Mouse (Mus musculus) forebrain, embryonic 10.5 days (tissue): ENCODE measurements at regions not wholly inside any gene's neighbourhood (a gene's known extent, or its start where the extent isn't known, plus 50 kb on each side); places are given as distances from the start of the nearest gene placed in this dataset.
"Not testable (repeated sequence)": the region's sequence is repeated elsewhere in the genome, so short reads cannot be mapped to it uniquely, and the experiment has no call there.

ENCODE experiments used
- DNase-seq: peaks from one replicate; pipeline ENCODE4 v3.0.0-alpha.2; 2017; ENCODE audit warnings: low spot score; ENCODE audit errors: extremely low spot score
- H3K27ac ChIP-seq: fragments of 300-500 bp; sonication (generic); 2 replicates; pipeline ENCODE4 v1.5.1; 2016; ENCODE audit warnings: mild to moderate bottlenecking
- H3K27me3 ChIP-seq: fragments of 300-500 bp; sonication (generic); 2 replicates; pipeline ENCODE4 v1.6.1; 2016; ENCODE audit warnings: mild to moderate bottlenecking; ENCODE audit not compliant: poor library complexity, severe bottlenecking
- H3K36me3 ChIP-seq: fragments of 300-500 bp; sonication (generic); replicated peaks from 2 replicates; pipeline ENCODE4 v1.6.1; 2016; ENCODE audit warnings: mild to moderate bottlenecking, moderate library complexity
- H3K4me1 ChIP-seq: fragments of 300-500 bp; sonication (generic); 2 replicates; pipeline ENCODE4 v1.6.1; 2016
- H3K4me3 ChIP-seq: fragments of 300-500 bp; sonication (generic); 2 replicates; pipeline ENCODE4 v1.5.1; 2016; ENCODE audit warnings: mild to moderate bottlenecking, moderate library complexity
- H3K9me3 ChIP-seq: fragments of 300-500 bp; sonication (generic); 2 replicates; pipeline ENCODE4 v1.6.1; 2016; ENCODE audit warnings: mild to moderate bottlenecking, moderate library complexity
- WGBS: fragments of 180-500 bp; shearing (Covaris S2); methylation state at CpG from one replicate; pipeline ENCODE4 v1.1.7; 2016; 5-methylcytosine and 5-hydroxymethylcytosine counted together

GRCm38 (mm10) chrX:97141170-97142085 is 69.0 kb downstream of the Pgr15l start:
- not testable (repeated sequence) for H3K27ac ChIP-seq, H3K36me3 ChIP-seq, H3K27me3 ChIP-seq, H3K9me3 ChIP-seq, DNase-seq, H3K4me1 ChIP-seq
- 36% methylated on average over 16 of the region's 27 CpGs for WGBS
- H3K4me3 ChIP-seq, result peak overlapping the region; percentile 38

GRCm38 (mm10) chrX:97142237-97142636 is 69.8 kb downstream of the Pgr15l start:
- Histone ChIP-seq H3K27me3 (no peaks in the 10 kb centered on the region), H3K36me3 (no peaks in the 10 kb centered on the region), H3K27ac (no peak overlapping the region), H3K9me3 (no peaks in the 10 kb centered on the region), H3K4me1 (no peaks in the 10 kb centered on the region), H3K4me3 (peak overlapping the region; percentile 38)
- peak; percentile 13 for DNase-seq

GRCm38 (mm10) chrX:97156155-97156554 is 83.8 kb downstream of the Pgr15l start:
- H3K9me3 ChIP-seq, result no peaks in the 10 kb centered on the region
- 92% methylated on average over 2 of the region's 2 CpGs for WGBS
- no peak for DNase-seq
- H3K4me1 ChIP-seq, result no peaks in the 10 kb centered on the region
- no peaks in the 10 kb centered on the region for H3K36me3 ChIP-seq
- no peak overlapping the region for H3K27ac ChIP-seq
- no peaks in the 10 kb centered on the region for H3K27me3 ChIP-seq
- no peak overlapping the region for H3K4me3 ChIP-seq
